Mouse (Mus musculus): ENCODE data around the gene Tert.

DNA sequence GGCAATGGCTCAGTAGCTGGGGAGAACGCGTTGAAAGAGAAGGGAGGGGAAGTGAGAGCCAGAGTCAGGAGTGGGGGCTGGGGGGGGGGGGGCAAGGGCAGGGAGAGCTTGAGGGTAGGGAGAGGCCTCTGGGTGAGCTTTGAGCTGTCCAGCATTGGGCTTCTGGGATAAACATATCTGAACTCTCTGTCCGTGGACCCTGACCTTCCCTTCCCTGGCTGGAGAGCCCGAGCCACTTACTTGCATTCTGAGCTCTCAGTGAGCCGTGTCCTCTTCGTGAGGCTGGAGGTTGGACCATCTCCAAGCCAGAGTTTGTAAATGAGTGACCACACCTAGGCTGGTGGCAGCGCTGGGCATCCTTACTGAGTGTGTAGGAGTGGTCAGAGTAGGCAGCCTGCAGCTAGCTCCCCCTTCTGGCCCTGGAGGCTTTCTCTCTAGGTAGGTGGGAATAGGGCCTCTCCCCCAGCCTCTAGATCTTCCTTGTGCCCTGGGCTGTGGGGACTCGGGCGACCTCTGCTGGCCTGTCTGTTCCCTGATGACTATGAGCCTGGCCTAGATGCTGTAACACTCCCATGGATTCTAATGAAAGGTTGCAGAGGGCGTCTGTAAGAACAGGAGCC lies 65.6 kb downstream of the Tert start:
- TF ChIP-seq POLR2A (IDR thresholded peaks at IDR 0.05; ENCODE audit: low read depth, low read length) = no peak
- TF ChIP-seq CTCF (IDR thresholded peaks at IDR 0.05; ENCODE audit: extremely low read depth, insufficient read depth, insufficient read length, insufficient replicate concordance) = peak; percentile 68; the same call in 1 of the 2 replicates

Measured in spleen, adult 2 months (tissue).